Mouse (Mus musculus): ENCODE results near the gene Stk11ip. TPM values are rescaled to one million over a fixed set of nuclear protein-coding genes. Genes with fewer than 3 reads are reported as not detected.

Gene Stk11ip
- polyA plus RNA-seq, 1 experiment: not detected

DNA sequence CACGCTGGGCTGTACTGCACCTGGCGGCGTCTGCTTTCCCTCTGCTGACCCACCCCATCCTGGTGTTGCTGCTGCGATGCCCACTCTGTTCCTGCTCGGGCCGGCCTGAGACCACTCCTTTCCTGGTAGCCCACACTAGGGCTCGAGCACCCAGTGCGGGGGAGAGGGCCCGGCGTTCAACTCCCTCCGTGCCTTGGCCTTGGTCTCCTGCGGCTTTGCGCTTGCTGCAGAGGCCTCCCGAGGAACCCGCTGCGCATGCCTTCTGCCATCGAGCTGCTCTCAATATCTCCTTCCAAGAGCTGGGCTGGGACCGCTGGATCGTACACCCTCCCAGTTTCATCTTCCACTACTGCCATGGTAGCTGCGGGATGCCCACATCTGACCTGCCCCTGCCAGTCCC lies 11.7 kb upstream of the Stk11ip start:
- H3K4me1 ChIP-seq (ENCODE audit: control insufficient read depth, insufficient read depth, low read length): peaks cover 19% of the 10 kb centered on the region
- WGBS: 66% methylated on average over 20 of the region's 20 CpGs
- TF ChIP-seq CTCF (IDR thresholded peaks at IDR 0.05; ENCODE audit: insufficient read depth, low read depth, low read length) (no peak), POLR2A (IDR thresholded peaks at IDR 0.05; ENCODE audit: insufficient read depth, low read depth, low read length) (no peak)
- no peak overlapping the region for H3K27ac ChIP-seq (ENCODE audit: insufficient read depth, low read depth, low read length)
- no peak overlapping the region for H3K4me3 ChIP-seq (ENCODE audit: insufficient read depth, low read depth, low read length)

DNA sequence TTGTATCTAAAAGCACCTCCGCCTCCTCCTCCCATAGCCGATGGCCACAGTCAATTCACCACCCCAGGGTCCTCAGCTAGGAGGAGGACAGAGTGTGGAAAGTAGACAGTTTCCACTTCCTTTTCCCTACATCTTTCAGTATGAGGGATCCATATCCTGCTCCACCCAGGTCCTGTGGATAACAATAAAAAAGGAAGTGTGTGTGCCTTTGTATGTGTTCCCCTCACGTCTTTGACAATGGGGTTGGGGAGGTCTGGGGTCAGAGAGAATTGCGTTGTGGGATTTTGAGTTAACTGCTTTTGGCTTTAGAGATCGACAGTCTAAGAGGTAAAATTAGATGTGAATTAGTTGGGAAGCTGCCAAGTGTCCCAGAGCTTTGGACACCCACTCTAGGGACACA lies 11.2 kb upstream of the Stk11ip start:
- Histone ChIP-seq H3K4me3 (ENCODE audit: insufficient read depth, low read depth, low read length) (no peak overlapping the region), H3K4me1 (ENCODE audit: control insufficient read depth, insufficient read depth, low read length) (peaks cover 16% of the 10 kb centered on the region), H3K27ac (ENCODE audit: insufficient read depth, low read depth, low read length) (no peak overlapping the region)
- 71% methylated on average over 5 of the region's 5 CpGs for WGBS
- TF ChIP-seq POLR2A (IDR thresholded peaks at IDR 0.05; ENCODE audit: insufficient read depth, low read depth, low read length) (no peak), CTCF (IDR thresholded peaks at IDR 0.05; ENCODE audit: insufficient read depth, low read depth, low read length) (no peak)

DNA sequence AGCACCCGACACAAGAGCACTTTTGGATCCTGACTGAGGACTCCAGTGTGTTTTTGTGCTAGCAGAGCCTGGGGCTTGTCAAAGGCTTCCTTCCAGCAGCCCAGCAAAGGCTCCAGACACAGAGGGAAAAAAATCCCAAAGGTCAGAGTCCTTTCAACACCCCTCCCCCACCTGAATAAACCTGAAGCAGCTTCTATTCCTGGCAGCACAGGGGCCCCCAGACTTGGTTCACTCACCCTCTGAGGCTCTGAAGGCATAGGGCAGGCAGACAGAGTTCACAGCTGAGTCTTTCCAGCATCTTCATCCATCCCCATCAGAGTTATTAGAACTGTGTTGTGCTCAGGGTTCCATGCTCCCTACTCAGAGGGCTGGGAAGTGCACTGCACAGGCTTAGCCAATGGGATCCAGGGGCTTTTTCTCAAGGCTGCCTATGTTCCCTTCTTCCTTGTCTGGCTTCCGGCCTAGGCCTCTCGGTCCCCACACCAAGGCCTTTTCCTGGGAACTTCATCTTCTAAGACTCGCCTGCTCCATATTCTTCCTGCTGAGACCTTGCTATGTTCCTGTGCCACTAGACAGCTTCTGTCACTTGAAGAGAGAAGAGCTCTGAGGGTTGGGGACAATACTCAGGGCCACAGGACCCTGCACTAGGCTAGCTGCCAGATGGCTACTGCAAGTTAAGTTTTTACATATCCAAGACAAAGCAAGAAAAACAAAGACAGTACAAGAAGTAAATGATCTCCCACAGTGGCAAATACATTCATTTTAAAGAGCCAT lies 9.7 kb upstream of the Stk11ip start:
- H3K27ac ChIP-seq (ENCODE audit: insufficient read depth, low read depth, low read length): no peak overlapping the region
- no peak overlapping the region for H3K4me3 ChIP-seq (ENCODE audit: insufficient read depth, low read depth, low read length)
- 60% methylated on average over 4 of the region's 4 CpGs for WGBS
- peaks cover 12% of the 10 kb centered on the region for H3K4me1 ChIP-seq (ENCODE audit: control insufficient read depth, insufficient read depth, low read length)
- no peak for TF ChIP-seq CTCF (IDR thresholded peaks at IDR 0.05; ENCODE audit: insufficient read depth, low read depth, low read length)

DNA sequence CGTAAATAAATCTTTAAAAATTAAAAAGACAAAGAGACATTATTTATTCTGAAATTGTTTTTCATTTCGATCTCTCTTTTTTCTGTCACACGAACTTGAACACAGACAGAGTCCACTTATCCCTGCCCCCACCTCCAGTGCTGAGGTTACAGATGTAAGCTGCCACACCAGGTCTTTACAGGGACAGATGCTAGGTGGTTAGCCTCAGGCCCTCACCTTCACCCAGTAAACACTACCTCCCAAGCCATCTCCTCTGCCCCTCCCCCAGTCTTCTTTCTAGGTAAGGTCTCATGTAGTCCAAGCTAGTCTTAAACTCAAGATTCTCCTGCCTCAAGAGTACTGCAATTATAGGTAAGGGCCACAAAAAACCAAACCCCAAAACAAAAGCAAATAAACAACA lies 8.8 kb upstream of the Stk11ip start:
- Histone ChIP-seq H3K4me1 (ENCODE audit: control insufficient read depth, insufficient read depth, low read length) (peaks cover 5% of the 10 kb centered on the region; the same call in 1 of the 2 replicates), H3K27ac (ENCODE audit: insufficient read depth, low read depth, low read length) (no peak overlapping the region), H3K4me3 (ENCODE audit: insufficient read depth, low read depth, low read length) (no peak overlapping the region)
- WGBS: 94% methylated on average over 3 of the region's 3 CpGs
- TF ChIP-seq CTCF (IDR thresholded peaks at IDR 0.05; ENCODE audit: insufficient read depth, low read depth, low read length): no peak
- TF ChIP-seq POLR2A (IDR thresholded peaks at IDR 0.05; ENCODE audit: insufficient read depth, low read depth, low read length): no peak

- no peak overlapping the region for H3K4me3 ChIP-seq (ENCODE audit: insufficient read depth, low read depth, low read length)
- no peak overlapping the region for H3K27ac ChIP-seq (ENCODE audit: insufficient read depth, low read depth, low read length)
- H3K4me1 ChIP-seq (ENCODE audit: control insufficient read depth, insufficient read depth, low read length): no peaks in the 10 kb centered on the region
- WGBS: 81% methylated on average over 15 of the region's 15 CpGs
- no peak for TF ChIP-seq POLR2A (IDR thresholded peaks at IDR 0.05; ENCODE audit: insufficient read depth, low read depth, low read length)
- no peak for TF ChIP-seq CTCF (IDR thresholded peaks at IDR 0.05; ENCODE audit: insufficient read depth, low read depth, low read length)
These were observed 4.5 kb upstream of the Stk11ip start for GRCm38 (mm10) chr1:75516703-75517380.

GRCm38 (mm10) chr1:75517984-75518383 lies 3.3 kb upstream of the Stk11ip start:
- H3K27ac ChIP-seq (ENCODE audit: insufficient read depth, low read depth, low read length): no peak overlapping the region
- H3K4me1 ChIP-seq (ENCODE audit: control insufficient read depth, insufficient read depth, low read length): no peaks in the 10 kb centered on the region
- WGBS: 67% methylated on average over 4 of the region's 4 CpGs
- no peak overlapping the region for H3K4me3 ChIP-seq (ENCODE audit: insufficient read depth, low read depth, low read length)
- TF ChIP-seq POLR2A (IDR thresholded peaks at IDR 0.05; ENCODE audit: insufficient read depth, low read depth, low read length) (no peak), CTCF (IDR thresholded peaks at IDR 0.05; ENCODE audit: insufficient read depth, low read depth, low read length) (no peak)

DNA sequence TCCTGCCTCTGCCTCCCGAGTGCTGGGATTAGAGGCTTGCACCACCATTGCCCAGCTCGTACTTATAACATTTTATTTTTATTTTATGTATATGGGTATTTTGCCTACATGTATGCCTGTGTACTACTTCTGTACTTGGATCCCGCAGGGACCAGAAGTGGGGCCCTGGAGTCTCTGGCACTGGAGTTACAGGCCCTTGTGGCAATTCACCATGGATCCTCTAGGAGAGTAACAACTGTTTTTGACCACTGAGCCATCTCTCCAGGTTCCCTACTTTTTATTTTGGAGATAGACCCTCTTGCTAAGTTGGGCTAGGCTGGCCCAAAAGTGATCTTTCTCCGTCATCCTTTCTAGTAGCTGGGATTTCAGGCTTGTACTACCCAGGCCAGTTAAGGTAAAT lies 2.9 kb upstream of the Stk11ip start:
- TF ChIP-seq CTCF (IDR thresholded peaks at IDR 0.05; ENCODE audit: insufficient read depth, low read depth, low read length) (no peak), POLR2A (IDR thresholded peaks at IDR 0.05; ENCODE audit: insufficient read depth, low read depth, low read length) (no peak)
- WGBS: 95% methylated on average over 4 of the region's 4 CpGs

GRCm38 (mm10) chr1:75519576-75519975 lies 1.8 kb upstream of the Stk11ip start:
- no peaks in the 10 kb centered on the region for H3K4me1 ChIP-seq (ENCODE audit: control insufficient read depth, insufficient read depth, low read length)
- TF ChIP-seq CTCF (IDR thresholded peaks at IDR 0.05; ENCODE audit: insufficient read depth, low read depth, low read length) (no peak), POLR2A (IDR thresholded peaks at IDR 0.05; ENCODE audit: insufficient read depth, low read depth, low read length) (no peak)
- 43% methylated on average over 5 of the region's 5 CpGs for WGBS
- no peak overlapping the region for H3K27ac ChIP-seq (ENCODE audit: insufficient read depth, low read depth, low read length)
- H3K4me3 ChIP-seq (ENCODE audit: insufficient read depth, low read depth, low read length): no peak overlapping the region

More for the DNA sequence above, 2.9 kb upstream of the Stk11ip start:
- Histone ChIP-seq H3K27ac (ENCODE audit: insufficient read depth, low read depth, low read length) (no peak overlapping the region), H3K4me1 (ENCODE audit: control insufficient read depth, insufficient read depth, low read length) (no peaks in the 10 kb centered on the region), H3K4me3 (ENCODE audit: insufficient read depth, low read depth, low read length) (no peak overlapping the region)

DNA sequence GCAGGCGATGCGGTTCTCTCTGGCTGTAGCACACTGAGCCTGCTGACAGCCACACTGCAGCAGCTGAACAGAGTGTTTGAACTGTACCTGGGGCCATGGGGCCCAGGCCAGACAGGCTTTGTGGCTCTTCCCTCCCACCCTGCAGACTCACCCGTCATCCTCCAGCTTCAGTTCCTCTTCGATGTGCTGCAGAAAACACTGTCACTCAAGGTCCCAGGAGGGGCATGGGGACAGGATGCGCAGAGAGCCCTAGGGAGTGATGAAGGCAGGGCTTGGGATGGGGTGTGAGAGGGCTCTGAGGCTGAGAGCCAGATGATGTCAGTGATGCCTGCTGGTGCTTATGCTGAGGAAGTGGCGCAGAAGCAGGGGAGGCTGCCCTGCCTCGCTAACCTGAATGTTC lies 3.4 kb downstream of the Stk11ip start:
- WGBS: 94% methylated on average over 7 of the region's 7 CpGs
- no peak overlapping the region for H3K27ac ChIP-seq (ENCODE audit: insufficient read depth, low read depth, low read length)
- TF ChIP-seq POLR2A (IDR thresholded peaks at IDR 0.05; ENCODE audit: insufficient read depth, low read depth, low read length) (no peak), CTCF (IDR thresholded peaks at IDR 0.05; ENCODE audit: insufficient read depth, low read depth, low read length) (no peak)
- H3K4me3 ChIP-seq (ENCODE audit: insufficient read depth, low read depth, low read length): no peak overlapping the region
- no peaks in the 10 kb centered on the region for H3K4me1 ChIP-seq (ENCODE audit: control insufficient read depth, insufficient read depth, low read length)

Measured in olfactory bulb, adult 2 months (tissue).